Mouse (Mus musculus): ENCODE measurements at regions not wholly inside any gene's neighbourhood (a gene's known extent, or its start where the extent isn't known, plus 50 kb on each side); places are given as distances from the start of the nearest gene placed in this dataset.

GRCm38 (mm10) chrX:99593872-99594487, 122.9 kb upstream of the Pja1 start:
- no peak for DNase-seq (ENCODE audit: low spot score)

- no peak for DNase-seq (ENCODE audit: low spot score)
Observed at GRCm38 (mm10) chrX:99592980-99593379, 121.9 kb upstream of the Pja1 start.

- DNase-seq (ENCODE audit: low spot score) = no peak
Observed at GRCm38 (mm10) chrX:99587284-99587683, 116.2 kb upstream of the Pja1 start.

- no peak for DNase-seq (ENCODE audit: low spot score)
Observed at GRCm38 (mm10) chrX:99586282-99586681, 115.2 kb upstream of the Pja1 start.

GRCm38 (mm10) chrX:99585703-99586102, 114.6 kb upstream of the Pja1 start:
- DNase-seq (ENCODE audit: low spot score) = no peak

GRCm38 (mm10) chrX:99582611-99583010, 111.5 kb upstream of the Pja1 start:
- DNase-seq (ENCODE audit: low spot score) = no peak

GRCm38 (mm10) chrX:99581632-99582466, 110.8 kb upstream of the Pja1 start:
- no peak for DNase-seq (ENCODE audit: low spot score)

- DNase-seq (ENCODE audit: low spot score) = no peak
Observed at GRCm38 (mm10) chrX:99579206-99579605, 108.1 kb upstream of the Pja1 start.

- DNase-seq (ENCODE audit: low spot score) = no peak
Observed at GRCm38 (mm10) chrX:99578796-99579195, 107.7 kb upstream of the Pja1 start.

- DNase-seq (ENCODE audit: low spot score) = no peak
Observed at GRCm38 (mm10) chrX:99575105-99575504, 104.0 kb upstream of the Pja1 start.

GRCm38 (mm10) chrX:99574441-99575103, 103.5 kb upstream of the Pja1 start:
- DNase-seq (ENCODE audit: low spot score) = no peak

- DNase-seq (ENCODE audit: low spot score) = no peak
Observed at GRCm38 (mm10) chrX:99570161-99570560, 99.1 kb upstream of the Pja1 start.

- DNase-seq (ENCODE audit: low spot score) = no peak
Observed at GRCm38 (mm10) chrX:99568244-99568643, 97.2 kb upstream of the Pja1 start.

GRCm38 (mm10) chrX:99567367-99568164, 96.5 kb upstream of the Pja1 start:
- DNase-seq (ENCODE audit: low spot score) = no peak

- no peak for DNase-seq (ENCODE audit: low spot score)
Observed at GRCm38 (mm10) chrX:99561995-99562394, 90.9 kb upstream of the Pja1 start.

- DNase-seq (ENCODE audit: low spot score) = no peak
Observed at GRCm38 (mm10) chrX:99560699-99561098, 89.6 kb upstream of the Pja1 start.

GRCm38 (mm10) chrX:99556876-99557354, 85.8 kb upstream of the Pja1 start:
- DNase-seq (ENCODE audit: low spot score) = no peak

- no peak for DNase-seq (ENCODE audit: low spot score)
Observed at GRCm38 (mm10) chrX:99555976-99556781, 85.1 kb upstream of the Pja1 start.

- DNase-seq (ENCODE audit: low spot score) = no peak
Observed at GRCm38 (mm10) chrX:99552778-99553177, 81.7 kb upstream of the Pja1 start.

GRCm38 (mm10) chrX:99550057-99550760, 79.1 kb upstream of the Pja1 start:
- DNase-seq (ENCODE audit: low spot score) = no peak

Measured in urinary bladder, adult 2 months (tissue).